In genomic region chr6:119479343-119479875, GRCm38 (mm10) we compare ENCODE assay signal across 8 mouse cellular contexts. TPM values are rescaled to one million over a fixed set of nuclear protein-coding genes. Genes with fewer than 3 reads are reported as not detected.
DNase-seq lines count a peak whose midpoint lies in the region; ATAC-seq and TF ChIP-seq lines count a peak whose summit lies in the region.

Fbxl14 (plus strand) TSS chr6:119479668.

- H3K27ac ChIP-seq in forebrain, postnatal 0 days (ENCODE audit: low read depth, low read length), result peak within 1 kb of the TSS; percentile 100
- peak within 1 kb of the TSS; percentile 99 for H3K27ac ChIP-seq in hindbrain, embryonic 13.5 days
- H3K27ac ChIP-seq in midbrain, embryonic 11.5 days (ENCODE audit: low read depth, low read length), result peak within 1 kb of the TSS; percentile 98

- peak; percentile 86 for ATAC-seq in forebrain, postnatal 0 days
- ATAC-seq in hindbrain, embryonic 13.5 days (ENCODE audit: low FRiP score), result peak; percentile 87
- peak; percentile 87 for ATAC-seq in midbrain, embryonic 11.5 days (ENCODE audit: low FRiP score)

- peaks cover 10% of the 10 kb centered on the region for H3K36me3 ChIP-seq in forebrain, postnatal 0 days (ENCODE audit: insufficient read depth)
- H3K36me3 ChIP-seq in hindbrain, embryonic 13.5 days, result peaks cover 4% of the 10 kb centered on the region
- no peaks in the 10 kb centered on the region for H3K36me3 ChIP-seq in midbrain, embryonic 11.5 days (ENCODE audit: control insufficient read depth, insufficient read depth, low read length)

- DNase-seq in kidney, adult 11 months, result peak; percentile 80
- DNase-seq in kidney, adult 8-10 months, result no peak
- peak; percentile 78 for DNase-seq in adrenal gland, adult 2 months
- no peak for DNase-seq in forebrain, postnatal 0 days
- DNase-seq in left cerebral cortex, postnatal 25 days (ENCODE audit: low spot score in 2 of 2), result no peak
- DNase-seq in midbrain, embryonic 11.5 days (ENCODE audit: low spot score, missing footprints), result no peak
- DNase-seq in MN1 (ENCODE audit: low spot score), result no peak

- TF ChIP-seq CTCF in forebrain, postnatal 0 days (IDR thresholded peaks at IDR 0.05; ENCODE audit: low read depth), result no peak

- no peaks in the 10 kb centered on the region for H3K9me3 ChIP-seq in forebrain, postnatal 0 days (ENCODE audit: low read length)
- no peaks in the 10 kb centered on the region for H3K9me3 ChIP-seq in hindbrain, embryonic 13.5 days
- H3K9me3 ChIP-seq in midbrain, embryonic 11.5 days (ENCODE audit: control insufficient read depth, low read length), result no peaks in the 10 kb centered on the region

- peak within 1 kb of the TSS; percentile 68 for H3K4me3 ChIP-seq in forebrain, postnatal 0 days (ENCODE audit: low read depth, low read length)
- peak within 1 kb of the TSS; percentile 88 for H3K4me3 ChIP-seq in hindbrain, embryonic 13.5 days
- H3K4me3 ChIP-seq in midbrain, embryonic 11.5 days (ENCODE audit: low read depth, low read length), result peak within 1 kb of the TSS; percentile 95

- 3% methylated on average over 78 of the region's 101 CpGs for WGBS in forebrain, postnatal 0 days
- WGBS in hindbrain, embryonic 13.5 days, result 2% methylated on average over 23 of the region's 101 CpGs
- WGBS in midbrain, embryonic 11.5 days, result under 1% methylated on average over 59 of the region's 101 CpGs

- intact Hi-C loops in left cerebral cortex, postnatal 25 days (cut with DNase I), result no loop called here

- H3K27me3 ChIP-seq in forebrain, postnatal 0 days (ENCODE audit: insufficient read depth, low read length), result no peaks in the 10 kb centered on the region
- H3K27me3 ChIP-seq in hindbrain, embryonic 13.5 days, result no peaks in the 10 kb centered on the region
- no peaks in the 10 kb centered on the region for H3K27me3 ChIP-seq in midbrain, embryonic 11.5 days (ENCODE audit: control insufficient read depth, insufficient read depth, low read length)

- H3K9ac ChIP-seq in forebrain, postnatal 0 days, result peak within 1 kb of the TSS; percentile 94
- peak within 1 kb of the TSS; percentile 97 for H3K9ac ChIP-seq in hindbrain, embryonic 13.5 days
- peak within 1 kb of the TSS; percentile 98 for H3K9ac ChIP-seq in midbrain, embryonic 11.5 days (ENCODE audit: low read length)

- H3K4me2 ChIP-seq in forebrain, postnatal 0 days (ENCODE audit: low read depth), result peak within 1 kb of the TSS; percentile 97
- H3K4me2 ChIP-seq in hindbrain, embryonic 13.5 days, result peak within 1 kb of the TSS; percentile 100
- peak within 1 kb of the TSS; percentile 99 for H3K4me2 ChIP-seq in midbrain, embryonic 11.5 days

- no peaks in the 10 kb centered on the region for H3K4me1 ChIP-seq in forebrain, postnatal 0 days (ENCODE audit: insufficient read depth)
- H3K4me1 ChIP-seq in hindbrain, embryonic 13.5 days (replicated peaks), result peaks cover 54% of the 10 kb centered on the region
- H3K4me1 ChIP-seq in midbrain, embryonic 11.5 days (ENCODE audit: control insufficient read depth, insufficient read depth, low read length), result peaks cover 28% of the 10 kb centered on the region

RNA-seq across cellular contexts. Expression of gene Fbxl14, which starts in this region (rescaled TPM):
- total RNA-seq in adrenal gland, adult 2 months (2021), result 10 to 100 TPM; 31.9 to 36.9 TPM
- 104 and 107 TPM in 2 replicates for polyA plus RNA-seq in adrenal gland, adult 2 months (2012; rRNA removed)
- 40.3 and 54.5 TPM in 2 replicates for total RNA-seq in forebrain, postnatal 0 days (2014; rRNA removed)
- 1.9 and 2.2 TPM in 2 replicates for polyA plus RNA-seq in forebrain, postnatal 0 days (2015; fragmentation: Nextera tagmentation; extraction: Ambion mirVana)
- 3.2 and 3.3 TPM in 2 replicates for polyA plus RNA-seq in hindbrain, embryonic 13.5 days (2015; fragmentation: Nextera tagmentation; extraction: Ambion mirVana)
- 10 to 100 TPM; 33.5 to 34.3 TPM for total RNA-seq in left cerebral cortex, postnatal 25 days (2021)
- polyA plus RNA-seq in midbrain, embryonic 11.5 days (2014; fragmentation: Nextera tagmentation; extraction: Ambion mirVana), result 5.7 and 6.6 TPM in 2 replicates

Comparison
In these comparisons a context has a peak if more than half of its experiments do, and no peak if none do; other contexts are left out.
1. RNA of gene Fbxl14 (polyA plus RNA-seq): 104 to 107 TPM in adrenal gland, adult 2 months; 5.7 to 6.6 TPM in midbrain, embryonic 11.5 days, 3.2 to 3.3 TPM in hindbrain, embryonic 13.5 days and 1.9 to 2.2 TPM in forebrain, postnatal 0 days; every median in the first group is over 10 times any median in the second.
2. DNase-seq: peak in kidney, adult 11 months (single experiment) and adrenal gland, adult 2 months (single experiment); none in kidney, adult 8-10 months (0 of 2), forebrain, postnatal 0 days (single experiment), left cerebral cortex, postnatal 25 days (0 of 2), midbrain, embryonic 11.5 days (single experiment) and MN1 (single experiment).
3. Peak in every context shown above with its lines, with median percentiles within 50 percentile points of each other: ATAC-seq, H3K27ac ChIP-seq, H3K4me2 ChIP-seq, H3K4me3 ChIP-seq and H3K9ac ChIP-seq.